Mouse (Mus musculus): ENCODE data around the gene Tmem91. TPM values are rescaled to one million over a fixed set of nuclear protein-coding genes. Genes with fewer than 3 reads are reported as not detected.

Gene Tmem91
- polyA plus RNA-seq, 1 experiment from 2014 or later: 1.1 TPM

DNA sequence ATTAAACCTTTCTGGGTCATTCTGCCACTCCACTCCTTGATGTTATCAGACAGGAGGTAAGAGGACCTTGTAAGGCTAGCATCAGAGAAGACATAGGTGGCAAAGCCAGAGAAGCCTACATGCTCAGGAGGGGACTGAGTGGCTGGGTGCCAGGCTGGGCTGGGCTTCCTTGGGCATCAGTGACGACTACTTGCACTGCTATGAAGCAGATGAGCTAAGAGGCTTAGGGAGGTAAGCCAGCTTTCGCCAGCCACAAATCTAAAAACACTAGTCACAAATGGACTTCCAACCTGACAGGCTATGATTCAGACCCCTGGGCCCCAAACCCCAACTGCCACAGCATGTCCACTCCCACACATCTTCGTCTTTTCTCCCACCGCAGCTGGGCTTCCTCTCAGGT lies 30.3 kb downstream of the Tmem91 start:
- Histone ChIP-seq H3K9ac (ENCODE audit: low read depth, low read length) (no peak overlapping the region), H3K9me3 (replicated peaks; ENCODE audit: low read length) (no peaks in the 10 kb centered on the region), H3K4me3 (replicated peaks; ENCODE audit: low read depth, low read length) (no peak overlapping the region), H3K27me3 (ENCODE audit: insufficient read depth, low read length) (no peaks in the 10 kb centered on the region), H3K4me2 (ENCODE audit: low read length) (no peak overlapping the region), H3K36me3 (ENCODE audit: insufficient read depth, low read length) (no peaks in the 10 kb centered on the region), H3K27ac (no peak overlapping the region), H3K4me1 (replicated peaks; ENCODE audit: insufficient read depth, low read length) (no peaks in the 10 kb centered on the region)
- 41% methylated on average over 4 of the region's 4 CpGs for WGBS
- DNase-seq (ENCODE audit: low spot score) (no peak), ATAC-seq (replicated peaks; ENCODE audit: low FRiP score, low read depth) (no peak)
- TF ChIP-seq CTCF (IDR thresholded peaks at IDR 0.05; ENCODE audit: low read depth): no peak

- H3K27ac ChIP-seq: no peak overlapping the region
- no peaks in the 10 kb centered on the region for H3K9me3 ChIP-seq (replicated peaks; ENCODE audit: low read length)
- TF ChIP-seq CTCF (IDR thresholded peaks at IDR 0.05; ENCODE audit: low read depth): no peak
- H3K27me3 ChIP-seq (ENCODE audit: insufficient read depth, low read length): no peaks in the 10 kb centered on the region
- DNase-seq (ENCODE audit: low spot score) (no peak), ATAC-seq (replicated peaks; ENCODE audit: low FRiP score, low read depth) (no peak)
- H3K4me1 ChIP-seq (replicated peaks; ENCODE audit: insufficient read depth, low read length): no peaks in the 10 kb centered on the region
- no peak overlapping the region for H3K9ac ChIP-seq (ENCODE audit: low read depth, low read length)
- H3K4me2 ChIP-seq (ENCODE audit: low read length): no peak overlapping the region
- no peaks in the 10 kb centered on the region for H3K36me3 ChIP-seq (ENCODE audit: insufficient read depth, low read length)
- no peak overlapping the region for H3K4me3 ChIP-seq (replicated peaks; ENCODE audit: low read depth, low read length)
- WGBS: 79% methylated on average over 10 of the region's 10 CpGs
Observed at GRCm38 (mm10) chr7:25644136-25644535, 30.8 kb downstream of the Tmem91 start.

GRCm38 (mm10) chr7:25639754-25640153 lies 35.2 kb downstream of the Tmem91 start:
- H3K4me3 ChIP-seq (replicated peaks; ENCODE audit: low read depth, low read length): no peak overlapping the region
- no peaks in the 10 kb centered on the region for H3K4me1 ChIP-seq (replicated peaks; ENCODE audit: insufficient read depth, low read length)
- H3K36me3 ChIP-seq (ENCODE audit: insufficient read depth, low read length): peaks cover 13% of the 10 kb centered on the region
- H3K4me2 ChIP-seq (ENCODE audit: low read length): no peak overlapping the region
- no peak overlapping the region for H3K27ac ChIP-seq
- DNase-seq (ENCODE audit: low spot score): no peak
- TF ChIP-seq CTCF (IDR thresholded peaks at IDR 0.05; ENCODE audit: low read depth): no peak
- no peak for ATAC-seq (replicated peaks; ENCODE audit: low FRiP score, low read depth)
- no peaks in the 10 kb centered on the region for H3K9me3 ChIP-seq (replicated peaks; ENCODE audit: low read length)
- H3K27me3 ChIP-seq (ENCODE audit: insufficient read depth, low read length): no peaks in the 10 kb centered on the region
- no peak overlapping the region for H3K9ac ChIP-seq (ENCODE audit: low read depth, low read length)
- WGBS: 81% methylated on average over 4 of the region's 4 CpGs

DNA sequence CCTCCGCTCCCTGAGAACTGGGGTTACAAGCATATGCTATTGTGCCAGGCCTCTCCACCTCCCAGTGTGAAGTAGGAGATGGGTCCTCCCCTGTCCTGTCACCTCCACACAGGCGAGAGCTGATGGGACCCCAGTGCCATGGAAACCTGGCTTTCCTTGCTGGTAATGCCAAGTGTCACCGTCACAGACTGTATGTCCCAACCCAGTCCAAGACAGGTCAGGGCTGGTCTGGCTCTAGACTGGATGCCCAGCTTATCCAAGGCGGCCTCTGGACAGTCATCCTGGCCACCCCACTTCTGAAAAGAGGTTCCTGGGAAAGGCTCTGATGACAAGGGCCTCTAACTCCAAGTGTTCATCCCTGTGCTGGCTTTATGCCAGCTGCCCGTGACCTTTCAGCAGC lies 37.9 kb downstream of the Tmem91 start:
- TF ChIP-seq CTCF (IDR thresholded peaks at IDR 0.05; ENCODE audit: low read depth): no peak
- WGBS: 91% methylated on average over 5 of the region's 5 CpGs
- Histone ChIP-seq H3K4me3 (replicated peaks; ENCODE audit: low read depth, low read length) (no peak overlapping the region), H3K27ac (no peak overlapping the region), H3K4me2 (ENCODE audit: low read length) (no peak overlapping the region), H3K4me1 (replicated peaks; ENCODE audit: insufficient read depth, low read length) (no peaks in the 10 kb centered on the region), H3K9ac (ENCODE audit: low read depth, low read length) (no peak overlapping the region), H3K27me3 (ENCODE audit: insufficient read depth, low read length) (no peaks in the 10 kb centered on the region), H3K36me3 (ENCODE audit: insufficient read depth, low read length) (peaks cover 24% of the 10 kb centered on the region), H3K9me3 (replicated peaks; ENCODE audit: low read length) (no peaks in the 10 kb centered on the region)
- DNase-seq (ENCODE audit: low spot score) (no peak), ATAC-seq (replicated peaks; ENCODE audit: low FRiP score, low read depth) (no peak)

DNA sequence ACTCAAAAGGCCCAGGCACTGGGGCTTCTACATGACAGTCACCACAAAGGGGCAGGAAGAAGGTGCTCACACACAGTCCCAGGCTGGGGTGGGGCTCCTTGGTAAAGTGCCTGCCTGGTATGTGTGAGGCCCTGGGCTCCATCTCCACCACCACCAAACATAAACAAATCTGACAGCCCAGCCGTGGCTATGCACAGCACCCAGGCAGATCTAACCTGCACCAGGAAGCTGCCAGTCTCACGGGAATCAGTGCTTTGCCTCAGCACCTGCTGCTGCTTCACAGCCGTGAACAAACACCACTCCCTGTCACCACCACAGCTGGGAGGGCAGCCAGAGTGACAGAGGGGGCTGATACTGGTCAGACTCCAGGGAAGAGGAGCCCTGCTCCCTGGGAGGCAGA lies 38.6 kb downstream of the Tmem91 start:
- Histone ChIP-seq H3K4me3 (replicated peaks; ENCODE audit: low read depth, low read length) (no peak overlapping the region), H3K4me1 (replicated peaks; ENCODE audit: insufficient read depth, low read length) (no peaks in the 10 kb centered on the region), H3K27me3 (ENCODE audit: insufficient read depth, low read length) (no peaks in the 10 kb centered on the region), H3K9me3 (replicated peaks; ENCODE audit: low read length) (no peaks in the 10 kb centered on the region), H3K27ac (no peak overlapping the region), H3K9ac (ENCODE audit: low read depth, low read length) (no peak overlapping the region), H3K36me3 (ENCODE audit: insufficient read depth, low read length) (peaks cover 25% of the 10 kb centered on the region), H3K4me2 (ENCODE audit: low read length) (no peak overlapping the region)
- no peak for DNase-seq (ENCODE audit: low spot score)
- no peak for TF ChIP-seq CTCF (IDR thresholded peaks at IDR 0.05; ENCODE audit: low read depth)
- 48% methylated on average over 3 of the region's 3 CpGs for WGBS
- ATAC-seq (replicated peaks; ENCODE audit: low FRiP score, low read depth): no peak

GRCm38 (mm10) chr7:25632679-25633078 lies 42.3 kb downstream of the Tmem91 start:
- H3K36me3 ChIP-seq (ENCODE audit: insufficient read depth, low read length): peaks cover 31% of the 10 kb centered on the region
- 83% methylated on average over 5 of the region's 5 CpGs for WGBS

GRCm38 (mm10) chr7:25628323-25628620 lies 46.7 kb downstream of the Tmem91 start:
- H3K9ac ChIP-seq (ENCODE audit: low read depth, low read length): peak overlapping the region; percentile 43; the same call in 1 of the 2 replicates
- no peak for TF ChIP-seq CTCF (IDR thresholded peaks at IDR 0.05; ENCODE audit: low read depth)
- no peaks in the 10 kb centered on the region for H3K9me3 ChIP-seq (replicated peaks; ENCODE audit: low read length)
- H3K4me3 ChIP-seq (replicated peaks; ENCODE audit: low read depth, low read length): peak overlapping the region; percentile 31
- H3K4me1 ChIP-seq (replicated peaks; ENCODE audit: insufficient read depth, low read length): 0 out of 2 replicates have a peak, but pooled peaks cover 8% of the 10 kb centered on the region
- ATAC-seq (replicated peaks; ENCODE audit: low FRiP score, low read depth): no peak
- 59% methylated on average over 8 of the region's 8 CpGs for WGBS
- no peaks in the 10 kb centered on the region for H3K27me3 ChIP-seq (ENCODE audit: insufficient read depth, low read length)
- DNase-seq (ENCODE audit: low spot score): no peak
- H3K4me2 ChIP-seq (ENCODE audit: low read length): peak overlapping the region; percentile 55
- H3K27ac ChIP-seq: no peak overlapping the region
- peaks cover 31% of the 10 kb centered on the region; the same call in 1 of the 2 replicates for H3K36me3 ChIP-seq (ENCODE audit: insufficient read depth, low read length)

More at GRCm38 (mm10) chr7:25632679-25633078, 42.3 kb downstream of the Tmem91 start:
- no peak overlapping the region for H3K4me2 ChIP-seq (ENCODE audit: low read length)
- ATAC-seq (replicated peaks; ENCODE audit: low FRiP score, low read depth): no peak
- H3K4me1 ChIP-seq (replicated peaks; ENCODE audit: insufficient read depth, low read length): 0 out of 2 replicates have a peak, but pooled peaks cover 8% of the 10 kb centered on the region
- H3K9ac ChIP-seq (ENCODE audit: low read depth, low read length): no peak overlapping the region
- TF ChIP-seq CTCF (IDR thresholded peaks at IDR 0.05; ENCODE audit: low read depth): no peak
- no peak overlapping the region for H3K4me3 ChIP-seq (replicated peaks; ENCODE audit: low read depth, low read length)
- DNase-seq (ENCODE audit: low spot score): no peak
- H3K9me3 ChIP-seq (replicated peaks; ENCODE audit: low read length): no peaks in the 10 kb centered on the region
- no peaks in the 10 kb centered on the region for H3K27me3 ChIP-seq (ENCODE audit: insufficient read depth, low read length)
- H3K27ac ChIP-seq: no peak overlapping the region
